Comparison of ENCODE assay signal across 8 mouse cellular contexts in genomic region chr8:35159329-35159728, GRCm38 (mm10).
DNase-seq lines count a peak whose midpoint lies in the region; ATAC-seq and TF ChIP-seq lines count a peak whose summit lies in the region.

No protein-coding gene starts in this region.

- H3K9ac ChIP-seq in liver, adult 2 months (ENCODE audit: low read depth, low read length): no peak overlapping the region
- no peak overlapping the region for H3K9ac ChIP-seq in neural tube, embryonic 11.5 days (ENCODE audit: low read length)
- H3K9ac ChIP-seq in stomach, embryonic 16.5 days (ENCODE audit: low read length): no peak overlapping the region

- no peak overlapping the region for H3K4me2 ChIP-seq in neural tube, embryonic 11.5 days (ENCODE audit: low read depth)
- H3K4me2 ChIP-seq in stomach, embryonic 16.5 days (ENCODE audit: low read depth, low read length): peak overlapping the region; percentile 34

- 13% methylated on average over 12 of the region's 12 CpGs for WGBS in liver, adult 2 months
- WGBS in neural tube, embryonic 11.5 days: 26% methylated on average over 12 of the region's 12 CpGs
- WGBS in stomach, embryonic 16.5 days: 27% methylated on average over 12 of the region's 12 CpGs

- H3K79me2 ChIP-seq in liver, adult 2 months (ENCODE audit: control insufficient read depth, insufficient read depth, low read length): no peaks in the 10 kb centered on the region

- no peaks in the 10 kb centered on the region for H3K9me3 ChIP-seq in neural tube, embryonic 11.5 days (ENCODE audit: control insufficient read depth, low read length)
- no peaks in the 10 kb centered on the region for H3K9me3 ChIP-seq in stomach, embryonic 16.5 days (replicated peaks; ENCODE audit: control insufficient read depth, low read length)

- no peaks in the 10 kb centered on the region for H3K27me3 ChIP-seq in liver, adult 2 months (ENCODE audit: control insufficient read depth, insufficient read depth, low read length)
- H3K27me3 ChIP-seq in neural tube, embryonic 11.5 days (ENCODE audit: control insufficient read depth, insufficient read depth, low read length): no peaks in the 10 kb centered on the region
- H3K27me3 ChIP-seq in stomach, embryonic 16.5 days (ENCODE audit: control insufficient read depth, insufficient read depth, low read length): no peaks in the 10 kb centered on the region

- no peak for TF ChIP-seq POLR2A in cortical plate, adult 2 months (IDR thresholded peaks at IDR 0.05; ENCODE audit: extremely low read depth, insufficient read depth, low read length)
- TF ChIP-seq POLR2A in liver, adult 2 months (IDR thresholded peaks at IDR 0.05; ENCODE audit: extremely low read depth, insufficient read depth, low read length): no peak

- H3K27ac ChIP-seq in cortical plate, adult 2 months (ENCODE audit: insufficient read depth, low read length): no peak overlapping the region
- no peak overlapping the region for H3K27ac ChIP-seq in liver, adult 2 months (replicated peaks; ENCODE audit: insufficient read depth, low read depth, low read length)
- H3K27ac ChIP-seq in neural tube, embryonic 11.5 days (ENCODE audit: low read depth, low read length): no peak overlapping the region
- H3K27ac ChIP-seq in stomach, embryonic 16.5 days (ENCODE audit: low read length): no peak overlapping the region

- H3K4me1 ChIP-seq in cortical plate, adult 2 months (ENCODE audit: control insufficient read depth, insufficient read depth, low read length): no peaks in the 10 kb centered on the region
- H3K4me1 ChIP-seq in liver, adult 2 months (ENCODE audit: control insufficient read depth, insufficient read depth, low read length): no peaks in the 10 kb centered on the region; the same call in 1 of the 2 replicates
- H3K4me1 ChIP-seq in neural tube, embryonic 11.5 days (ENCODE audit: control insufficient read depth, insufficient read depth, low read length): no peaks in the 10 kb centered on the region
- no peaks in the 10 kb centered on the region for H3K4me1 ChIP-seq in stomach, embryonic 16.5 days (ENCODE audit: control insufficient read depth, insufficient read depth, low read length)

- H3K36me3 ChIP-seq in liver, adult 2 months (ENCODE audit: control insufficient read depth, insufficient read depth, low read length): no peaks in the 10 kb centered on the region
- H3K36me3 ChIP-seq in neural tube, embryonic 11.5 days (ENCODE audit: control insufficient read depth, insufficient read depth, low read length): no peaks in the 10 kb centered on the region
- H3K36me3 ChIP-seq in stomach, embryonic 16.5 days (ENCODE audit: control insufficient read depth, insufficient read depth, low read length): no peaks in the 10 kb centered on the region

- peak; percentile 69 for DNase-seq in 416B (ENCODE audit: low read depth)
- peak; percentile 18 for DNase-seq in adipocyte (ENCODE audit: low spot score)
- peak; percentile 85 for DNase-seq in heart, adult 11 months
- DNase-seq in kidney, adult 8-10 months: peak; percentile 38 to 60
- DNase-seq in liver, adult 2 months (ENCODE audit: extremely low read depth, low read depth, low spot score): peak; percentile 60
- DNase-seq in neural tube, embryonic 11.5 days (ENCODE audit: low spot score): peak; percentile 70

- no peak overlapping the region for H3K4me3 ChIP-seq in cortical plate, adult 2 months (ENCODE audit: insufficient read depth, low read length)
- H3K4me3 ChIP-seq in liver, adult 2 months (ENCODE audit: insufficient read depth, low read depth, low read length): no peak overlapping the region
- H3K4me3 ChIP-seq in neural tube, embryonic 11.5 days (ENCODE audit: low read depth, low read length): no peak overlapping the region
- H3K4me3 ChIP-seq in stomach, embryonic 16.5 days (replicated peaks; ENCODE audit: low read length): no peak overlapping the region

- ATAC-seq in neural tube, embryonic 11.5 days (ENCODE audit: insufficient read depth, low FRiP score, low TSS enrichment): no peak
- ATAC-seq in stomach, embryonic 16.5 days (ENCODE audit: insufficient read depth, low FRiP score): no peak

- peak; percentile 83 for TF ChIP-seq CTCF in cortical plate, adult 2 months (IDR thresholded peaks at IDR 0.05; ENCODE audit: extremely low read depth, insufficient read depth, low read length)
- TF ChIP-seq CTCF in liver, adult 2 months (IDR thresholded peaks at IDR 0.05; ENCODE audit: low read depth, low read length): peak; percentile 96

Comparison
In these comparisons a context has a peak if more than half of its experiments do, and no peak if none do; other contexts are left out.
1. DNase-seq: peak in every context shown above with its lines; median percentile 85 in heart, adult 11 months; 70 in neural tube, embryonic 11.5 days; 69 in 416B; 60 in liver, adult 2 months; 49 in kidney, adult 8-10 months; 18 in adipocyte.